Mouse (Mus musculus): Measurements from ENCODE around the gene Coq7.

Gene Coq7

DNA sequence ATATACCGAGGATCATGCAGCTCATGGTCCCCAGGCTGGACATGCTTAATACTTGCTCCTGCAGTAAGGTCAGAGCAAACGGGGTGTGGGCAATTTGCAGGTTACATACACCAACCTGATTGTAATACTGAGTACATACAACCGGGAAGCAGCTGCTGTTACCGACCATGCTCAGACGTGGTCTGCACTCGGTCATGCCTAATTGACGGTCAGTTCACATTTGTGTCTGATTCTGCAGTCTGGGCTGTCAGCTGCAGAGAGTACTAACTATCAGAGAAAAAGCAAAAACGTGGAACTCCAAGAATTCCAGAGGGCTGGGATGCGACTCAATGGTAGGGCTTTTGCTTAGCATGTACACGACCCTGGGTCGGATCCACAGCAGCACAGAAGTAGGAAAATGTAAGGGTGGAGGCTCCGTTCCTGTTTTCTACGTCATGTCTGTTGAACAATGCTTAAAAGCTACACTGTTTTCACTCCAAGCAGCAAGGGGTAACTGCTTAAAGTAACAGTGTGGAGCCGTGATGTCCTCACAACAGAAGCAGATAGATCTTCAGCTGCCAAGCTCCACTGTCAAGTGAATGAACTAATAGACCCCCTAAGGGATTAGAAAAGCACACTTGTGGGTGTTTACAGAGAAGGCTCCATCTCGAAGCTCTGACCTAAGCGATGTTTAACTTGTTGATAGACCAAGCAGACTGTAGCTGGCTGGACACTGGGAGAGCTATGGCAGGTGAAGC is 71.6 kb downstream of the Coq7 start:
- no peak for DNase-seq (ENCODE audit: low spot score in 2 of 2)
